Mouse (Mus musculus) heart, embryonic 10.5 days (tissue): ENCODE results near the gene Atp10b. TPM values are rescaled to one million over a fixed set of nuclear protein-coding genes. Genes with fewer than 3 reads are reported as not detected.

Source experiments
- DNase-seq: peaks from one replicate; pipeline ENCODE4 v3.0.0-alpha.2; 2017; ENCODE audit warnings: low spot score
- H3K27ac ChIP-seq: fragments of 300-500 bp; sonication (generic); 2 replicates; pipeline ENCODE4 v1.5.1; 2016; ENCODE audit warnings: mild to moderate bottlenecking
- H3K27me3 ChIP-seq: fragments of 300-500 bp; sonication (generic); 2 replicates; pipeline ENCODE4 v1.6.1; 2016; ENCODE audit warnings: mild to moderate bottlenecking; ENCODE audit not compliant: poor library complexity, insufficient read depth, severe bottlenecking
- H3K36me3 ChIP-seq: fragments of 300-500 bp; sonication (generic); 2 replicates; pipeline ENCODE4 v1.6.1; 2016; ENCODE audit warnings: mild to moderate bottlenecking, moderate library complexity
- H3K4me1 ChIP-seq: fragments of 300-500 bp; sonication (generic); 2 replicates; pipeline ENCODE4 v1.6.1; 2016; ENCODE audit warnings: mild to moderate bottlenecking
- H3K4me3 ChIP-seq: fragments of 300-500 bp; sonication (generic); 2 replicates; pipeline ENCODE4 v1.5.1; 2016; ENCODE audit warnings: mild to moderate bottlenecking, moderate library complexity
- H3K9me3 ChIP-seq: fragments of 300-500 bp; sonication (generic); 2 replicates; pipeline ENCODE4 v1.6.1; 2016; ENCODE audit warnings: mild to moderate bottlenecking, moderate library complexity
- WGBS: fragments of 180-500 bp; shearing (Covaris S2); methylation state at CpG from one replicate; pipeline ENCODE4 v1.1.7; 2016; 5-methylcytosine and 5-hydroxymethylcytosine counted together
- polyA plus RNA-seq: library from polyadenylated mRNA; unstranded; fragments of >200 nt; fragmentation: Nextera tagmentation; extraction: Ambion mirVana; gene quantifications from 2 replicates; pipeline ENCODE4 v1.2.1, GENCODE M21; 2016

The Atp10b gene
- polyA plus RNA-seq, 1 experiment from 2014 or later: 0.04 TPM

DNA sequence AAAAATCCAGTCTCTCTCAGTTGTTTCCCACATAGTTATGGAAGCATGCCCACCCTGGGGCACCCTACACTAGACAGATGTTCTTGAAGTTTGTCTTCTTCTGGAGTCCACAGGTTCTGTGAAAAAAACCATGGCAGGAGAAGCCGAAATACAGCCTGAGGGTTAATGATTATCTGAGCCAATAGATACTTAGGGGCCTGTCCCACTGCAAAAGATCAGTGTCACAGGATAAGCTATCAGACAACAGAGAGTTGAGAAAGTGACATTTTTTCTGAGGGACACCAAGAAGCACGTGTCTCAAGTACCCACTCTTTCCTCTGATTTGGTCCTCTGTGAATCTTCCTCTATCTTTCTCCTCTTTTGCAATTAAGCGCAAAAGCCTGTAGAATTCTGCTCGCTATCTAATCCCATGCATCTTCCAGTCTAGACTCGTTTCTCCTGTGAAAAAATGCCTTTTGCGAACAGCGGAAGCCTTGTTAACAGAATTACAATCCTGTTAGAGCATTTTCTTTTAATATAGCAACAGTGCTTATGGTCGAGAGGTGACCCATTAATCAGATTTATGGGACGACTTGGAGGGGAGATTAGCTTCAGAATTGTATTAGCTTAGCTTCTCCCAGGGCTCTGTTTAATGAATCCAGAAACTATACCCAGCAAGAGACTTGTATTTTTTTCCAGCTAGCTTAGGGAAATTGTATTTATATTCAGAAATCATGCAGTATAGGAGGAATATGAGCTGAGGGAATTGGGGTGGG lies 10.7 kb downstream of the Atp10b start:
- Histone ChIP-seq H3K27me3 (no peaks in the 10 kb centered on the region), H3K4me1 (no peaks in the 10 kb centered on the region), H3K27ac (no peak overlapping the region), H3K36me3 (no peaks in the 10 kb centered on the region), H3K9me3 (no peaks in the 10 kb centered on the region), H3K4me3 (no peak overlapping the region)
- WGBS: 75% methylated on average over 9 of the region's 9 CpGs
- no peak for DNase-seq

DNA sequence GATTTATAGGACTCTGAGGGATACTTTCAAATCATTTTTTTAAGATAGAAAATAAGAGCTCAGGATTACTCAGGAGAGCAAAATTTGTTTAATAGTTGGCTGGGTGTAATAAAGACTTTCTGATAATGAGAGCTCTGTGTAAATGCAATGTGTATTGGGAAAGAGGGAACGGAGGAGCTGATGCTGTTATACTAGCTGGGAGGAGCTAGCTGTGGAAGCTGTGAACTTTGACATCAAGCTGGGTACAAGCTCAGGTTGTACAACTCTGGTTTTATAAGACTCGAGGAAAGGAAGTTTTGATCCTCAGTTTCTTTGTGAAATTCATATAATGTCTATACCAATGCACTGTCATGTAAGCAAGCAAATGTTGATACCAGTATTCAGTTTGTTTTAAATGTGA lies 20.9 kb downstream of the Atp10b start:
- H3K27ac ChIP-seq: no peak overlapping the region
- DNase-seq: no peak
- no peaks in the 10 kb centered on the region for H3K27me3 ChIP-seq
- no peaks in the 10 kb centered on the region for H3K4me1 ChIP-seq
- no peaks in the 10 kb centered on the region for H3K9me3 ChIP-seq
- H3K36me3 ChIP-seq: no peaks in the 10 kb centered on the region
- H3K4me3 ChIP-seq: no peak overlapping the region
- WGBS: 81% methylated on average over 2 of the region's 2 CpGs

DNA sequence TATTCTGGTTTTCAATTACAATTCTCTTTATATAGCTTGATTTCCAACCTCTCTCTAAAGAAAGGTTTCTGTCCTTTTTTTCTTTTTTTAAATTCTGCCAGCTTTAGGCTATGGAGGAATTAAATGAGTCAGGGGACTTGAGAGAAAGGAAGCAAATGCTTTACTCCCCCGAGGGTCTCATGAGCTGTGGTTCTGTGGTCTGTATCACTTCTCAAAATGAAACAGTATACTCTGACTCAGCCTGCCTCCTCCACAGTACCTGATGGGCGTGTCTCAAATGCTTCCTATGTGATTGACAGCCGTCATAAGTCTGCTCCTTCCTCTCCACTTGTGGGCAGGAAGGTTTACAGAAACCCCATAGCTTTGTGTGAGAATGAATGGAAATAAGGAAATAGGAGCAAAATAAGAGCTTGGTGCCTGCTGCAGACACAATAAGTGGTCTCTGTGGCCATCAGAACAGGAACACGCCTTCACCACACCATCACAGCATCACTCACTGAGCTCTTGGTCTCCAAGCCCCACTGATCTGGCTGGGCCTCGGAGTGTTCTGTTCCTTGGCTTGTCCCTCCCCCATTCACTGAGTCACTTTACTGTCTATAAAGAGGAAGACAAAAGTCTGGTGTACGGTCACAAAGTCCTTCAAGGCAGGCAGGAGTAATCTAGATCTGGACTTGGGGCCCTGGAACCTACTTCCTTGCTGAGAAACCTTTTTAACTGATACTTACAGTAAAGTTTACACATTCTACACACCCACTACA lies 24.9 kb downstream of the Atp10b start:
- Histone ChIP-seq H3K27me3 (no peaks in the 10 kb centered on the region), H3K9me3 (no peaks in the 10 kb centered on the region), H3K4me1 (no peaks in the 10 kb centered on the region), H3K4me3 (no peak overlapping the region), H3K36me3 (no peaks in the 10 kb centered on the region), H3K27ac (no peak overlapping the region)
- no peak for DNase-seq
- 68% methylated on average over 6 of the region's 6 CpGs for WGBS

DNA sequence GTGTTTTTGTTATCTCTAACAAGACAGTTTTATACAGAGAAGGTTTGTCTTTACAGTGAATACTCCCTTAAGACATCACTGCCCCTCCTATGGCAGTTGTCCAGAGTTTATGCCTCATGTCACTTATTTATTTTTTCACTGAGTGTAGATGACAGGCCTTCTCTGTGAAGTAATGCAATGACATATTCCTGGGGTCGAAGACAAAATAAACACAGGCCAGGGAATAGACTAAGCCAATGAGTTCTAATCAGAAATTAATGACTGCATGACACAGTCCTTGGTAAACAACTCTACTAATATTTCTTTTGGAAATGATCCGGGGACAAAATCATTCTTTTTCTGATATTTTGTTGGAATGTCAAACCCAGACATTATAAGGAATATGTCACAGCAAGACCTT lies 32.7 kb downstream of the Atp10b start:
- Histone ChIP-seq H3K4me3 (no peak overlapping the region), H3K9me3 (no peaks in the 10 kb centered on the region), H3K27me3 (no peaks in the 10 kb centered on the region), H3K4me1 (no peaks in the 10 kb centered on the region; the same call in 1 of the 2 replicates), H3K36me3 (no peaks in the 10 kb centered on the region), H3K27ac (no peak overlapping the region)
- no peak for DNase-seq
- WGBS: 74% methylated on average over 2 of the region's 2 CpGs

DNA sequence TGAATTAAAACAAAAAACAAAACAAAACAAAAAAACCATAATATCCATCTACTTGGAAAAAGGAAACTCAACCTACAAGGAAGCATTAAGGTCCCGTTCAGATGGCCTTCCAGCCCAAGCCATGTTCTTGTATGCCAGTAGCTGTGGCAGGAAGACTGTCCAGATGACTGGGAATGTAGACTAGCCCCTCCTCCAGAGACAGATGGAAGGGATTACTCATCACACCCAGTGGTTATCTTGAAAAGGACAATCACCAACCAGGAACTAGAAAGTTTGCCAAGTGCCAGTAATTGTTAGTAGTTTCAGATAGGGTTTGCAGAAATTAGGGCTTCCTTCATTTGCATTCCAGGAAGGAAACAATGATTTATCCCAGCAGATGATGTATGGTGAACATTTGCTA lies 33.1 kb downstream of the Atp10b start:
- Histone ChIP-seq H3K9me3 (no peaks in the 10 kb centered on the region), H3K27me3 (no peaks in the 10 kb centered on the region), H3K36me3 (no peaks in the 10 kb centered on the region), H3K4me1 (no peaks in the 10 kb centered on the region; the same call in 1 of the 2 replicates), H3K4me3 (no peak overlapping the region), H3K27ac (no peak overlapping the region)
- DNase-seq: no peak
- WGBS: 47% methylated on average over 1 of the region's 1 CpGs

DNA sequence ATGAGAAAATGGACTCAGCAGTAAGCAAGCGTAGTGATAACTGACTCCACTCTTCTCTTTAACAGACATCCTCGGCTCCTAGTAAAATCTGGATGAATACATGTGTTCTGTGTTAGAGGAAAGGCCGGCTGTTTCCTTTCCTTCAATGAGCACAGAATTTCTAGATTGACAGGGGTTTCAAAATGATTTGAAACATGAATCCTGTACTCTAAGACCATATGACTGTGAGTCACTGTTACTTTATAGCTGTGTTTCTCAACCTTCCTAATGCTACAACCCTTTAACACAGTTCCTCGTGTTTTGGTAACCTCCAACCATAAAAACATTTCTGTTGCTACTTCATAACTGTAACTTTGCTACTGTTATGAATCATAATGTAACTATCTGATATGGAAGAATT lies 33.8 kb downstream of the Atp10b start:
- Histone ChIP-seq H3K27me3 (no peaks in the 10 kb centered on the region), H3K9me3 (no peaks in the 10 kb centered on the region), H3K4me1 (no peaks in the 10 kb centered on the region; the same call in 1 of the 2 replicates), H3K4me3 (no peak overlapping the region), H3K36me3 (no peaks in the 10 kb centered on the region), H3K27ac (no peak overlapping the region)
- no peak for DNase-seq
- WGBS: 73% methylated on average over 4 of the region's 4 CpGs

DNA sequence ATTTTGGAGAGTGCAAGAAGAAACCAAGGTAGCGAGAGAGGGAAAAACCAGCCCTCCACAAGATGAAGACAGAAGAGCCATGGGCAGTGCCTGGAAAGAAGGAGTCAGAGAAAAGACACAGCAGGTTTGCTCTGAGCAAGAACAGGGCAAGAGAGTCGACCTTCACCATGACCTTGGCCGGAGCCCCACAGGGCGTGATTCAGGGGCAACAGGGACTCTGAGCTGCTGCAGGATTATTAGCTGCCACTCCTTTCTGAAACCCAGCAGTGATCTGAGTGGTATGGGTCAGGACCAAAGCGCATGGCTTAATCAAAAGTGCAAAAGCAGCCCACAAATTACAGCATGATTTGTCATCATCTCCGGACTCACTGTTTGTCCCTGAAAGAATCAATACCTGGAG lies 36.6 kb downstream of the Atp10b start:
- Histone ChIP-seq H3K4me1 (no peaks in the 10 kb centered on the region; the same call in 1 of the 2 replicates), H3K9me3 (no peaks in the 10 kb centered on the region), H3K27me3 (no peaks in the 10 kb centered on the region), H3K36me3 (no peaks in the 10 kb centered on the region), H3K4me3 (no peak overlapping the region), H3K27ac (no peak overlapping the region)
- no peak for DNase-seq
- WGBS: 67% methylated on average over 6 of the region's 6 CpGs

DNA sequence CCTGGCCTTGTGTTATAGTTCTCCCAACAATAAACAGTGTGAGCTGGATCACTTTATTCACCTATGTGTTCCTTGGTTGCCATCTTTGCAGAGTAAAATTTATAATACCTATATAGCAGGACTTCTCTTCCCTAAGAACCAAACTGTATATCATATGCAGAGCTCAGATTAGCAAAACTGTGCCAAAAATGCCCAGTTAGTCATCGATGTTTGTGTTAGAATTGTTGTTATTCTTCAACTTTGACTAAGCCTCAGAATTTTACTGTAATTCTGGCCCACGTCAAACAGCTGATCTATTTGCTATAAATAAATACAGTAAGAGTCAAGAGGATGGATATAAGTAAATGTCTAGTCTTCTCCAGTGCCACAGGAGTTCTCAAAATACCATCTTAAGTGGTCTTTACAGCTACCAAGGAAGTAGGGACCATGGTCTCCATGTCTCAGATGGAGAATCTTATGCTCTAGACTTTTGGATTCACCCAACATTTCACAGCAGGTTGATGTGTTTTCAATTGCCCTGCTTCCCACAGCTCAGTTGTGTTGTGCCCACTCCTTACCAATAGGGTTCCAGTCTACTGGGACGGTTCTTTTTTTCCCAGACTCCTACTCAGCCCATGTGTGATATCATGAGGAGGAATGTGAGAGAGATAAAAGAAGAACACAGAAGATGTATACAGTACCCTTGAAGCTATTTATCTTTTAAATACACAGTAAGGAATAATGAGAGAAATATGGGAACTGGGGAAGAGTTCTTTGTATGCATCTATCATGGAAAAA lies 40.3 kb downstream of the Atp10b start:
- WGBS: 82% methylated on average over 3 of the region's 3 CpGs
- Histone ChIP-seq H3K4me1 (no peaks in the 10 kb centered on the region; the same call in 1 of the 2 replicates), H3K9me3 (no peaks in the 10 kb centered on the region), H3K36me3 (no peaks in the 10 kb centered on the region), H3K4me3 (no peak overlapping the region), H3K27ac (no peak overlapping the region), H3K27me3 (no peaks in the 10 kb centered on the region)
- DNase-seq: no peak

DNA sequence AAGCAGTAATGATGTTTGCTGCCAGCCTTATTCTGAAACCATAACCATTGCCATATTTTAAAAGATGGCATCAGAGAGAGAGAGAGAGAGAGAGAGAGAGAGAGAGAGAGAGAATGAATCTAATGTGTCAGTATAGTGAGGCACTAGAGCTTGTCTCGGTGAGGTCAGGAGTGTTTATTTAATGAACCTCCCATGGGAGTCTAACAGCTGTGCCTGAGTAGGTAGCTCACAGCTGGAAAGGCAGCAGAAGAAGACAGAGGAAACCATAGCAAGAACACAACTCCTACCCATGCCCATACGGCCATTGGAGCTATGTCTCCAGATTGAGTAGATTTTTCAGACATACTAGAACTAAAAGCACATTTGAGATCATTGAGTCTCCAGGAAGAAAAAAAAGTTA lies 49.1 kb downstream of the Atp10b start:
- DNase-seq: no peak
- Histone ChIP-seq H3K27ac (no peak overlapping the region), H3K36me3 (no peaks in the 10 kb centered on the region), H3K4me3 (no peak overlapping the region), H3K4me1 (no peaks in the 10 kb centered on the region), H3K27me3 (no peaks in the 10 kb centered on the region), H3K9me3 (no peaks in the 10 kb centered on the region)
- 75% methylated on average over 2 of the region's 2 CpGs for WGBS

DNA sequence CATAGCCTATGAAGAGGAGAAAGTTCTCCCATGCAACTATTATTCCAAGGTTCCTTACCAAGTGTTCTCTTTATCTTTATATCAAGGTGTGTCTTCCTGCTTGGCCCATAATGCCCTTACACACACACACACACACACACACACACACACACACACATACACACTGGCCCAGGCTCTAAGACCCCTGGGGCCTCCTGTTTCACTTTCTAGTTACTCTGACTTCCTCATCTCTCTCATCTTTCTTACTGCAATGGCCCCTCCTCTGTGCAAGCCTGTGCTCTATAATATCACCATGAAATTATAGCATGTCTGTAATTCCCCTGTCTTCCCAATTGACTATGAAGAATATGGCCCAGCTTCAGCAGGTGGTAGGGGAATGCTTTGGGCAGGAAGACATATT lies 49.7 kb downstream of the Atp10b start:
- Histone ChIP-seq H3K9me3 (no peaks in the 10 kb centered on the region), H3K27ac (no peak overlapping the region), H3K4me3 (no peak overlapping the region), H3K4me1 (no peaks in the 10 kb centered on the region), H3K36me3 (no peaks in the 10 kb centered on the region), H3K27me3 (no peaks in the 10 kb centered on the region)
- DNase-seq: no peak

DNA sequence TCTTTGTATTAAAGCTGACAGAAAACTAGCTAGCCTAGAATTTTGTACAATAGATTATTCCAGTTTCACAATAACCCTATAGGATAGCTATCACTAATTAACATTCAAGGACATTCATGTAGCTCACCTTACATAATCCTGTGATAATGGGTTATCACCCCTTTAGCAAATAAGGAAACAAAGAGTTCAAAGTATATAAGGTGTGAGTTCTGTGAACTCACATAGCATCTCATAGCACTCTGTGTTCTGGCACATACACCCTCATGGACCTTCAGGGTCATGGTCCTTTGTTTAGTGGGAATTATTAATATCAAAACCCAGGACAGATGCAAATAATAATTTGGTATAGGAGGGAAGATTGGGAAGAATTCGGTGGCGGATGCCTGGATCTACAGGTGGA lies 50.4 kb downstream of the Atp10b start:
- Histone ChIP-seq H3K4me3 (no peak overlapping the region), H3K36me3 (no peaks in the 10 kb centered on the region), H3K9me3 (no peaks in the 10 kb centered on the region), H3K27me3 (no peaks in the 10 kb centered on the region), H3K4me1 (no peaks in the 10 kb centered on the region), H3K27ac (no peak overlapping the region)
- WGBS: 76% methylated on average over 2 of the region's 2 CpGs
- no peak for DNase-seq

DNA sequence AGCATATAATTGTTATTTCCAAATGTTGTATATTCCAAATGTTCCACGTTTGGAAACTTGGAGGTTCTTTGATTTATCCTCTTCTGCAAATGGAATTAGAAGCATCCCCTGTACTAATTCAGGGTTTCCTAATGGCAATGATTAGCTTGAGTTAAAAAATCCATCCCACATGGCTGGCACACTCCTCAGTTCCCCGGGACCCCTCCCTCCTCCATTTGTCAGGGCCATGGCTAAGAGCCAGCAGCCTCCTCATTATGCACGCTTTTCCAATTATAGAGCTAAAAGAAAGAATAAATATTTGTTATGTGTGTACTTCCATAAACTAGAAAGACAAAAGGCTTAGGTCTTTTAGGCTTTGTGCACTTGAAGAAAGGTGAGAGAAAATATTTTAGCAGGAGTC lies 53.9 kb downstream of the Atp10b start:
- WGBS: 82% methylated on average over 3 of the region's 3 CpGs
- H3K27ac ChIP-seq: no peak overlapping the region
- H3K4me3 ChIP-seq: no peak overlapping the region
- H3K27me3 ChIP-seq: no peaks in the 10 kb centered on the region
- H3K4me1 ChIP-seq: no peaks in the 10 kb centered on the region
- H3K9me3 ChIP-seq: no peaks in the 10 kb centered on the region
- DNase-seq: no peak
- H3K36me3 ChIP-seq: no peaks in the 10 kb centered on the region

DNA sequence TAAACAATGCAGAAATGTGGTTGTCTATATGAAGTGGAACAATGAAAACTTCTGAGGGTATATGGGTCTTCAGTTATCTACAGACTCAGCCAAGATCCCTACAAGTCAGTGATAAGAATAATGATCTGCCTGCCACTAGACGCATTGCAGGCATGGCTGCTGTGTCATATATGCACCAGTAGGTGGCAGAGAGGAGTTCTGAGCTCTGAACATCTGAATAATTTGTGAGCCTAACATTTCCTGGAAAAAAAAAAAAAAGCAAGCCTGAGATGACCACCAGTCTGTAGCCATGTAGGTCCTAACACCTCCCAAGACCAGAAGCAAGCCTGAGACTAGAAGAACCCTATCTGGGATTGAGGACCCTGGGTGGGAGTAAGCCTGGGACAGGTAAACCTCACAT lies 63.5 kb downstream of the Atp10b start:
- Histone ChIP-seq H3K27ac (no peak overlapping the region), H3K36me3 (no peaks in the 10 kb centered on the region), H3K4me1 (no peaks in the 10 kb centered on the region), H3K27me3 (no peaks in the 10 kb centered on the region), H3K9me3 (no peaks in the 10 kb centered on the region), H3K4me3 (no peak overlapping the region)
- 8% methylated on average over 1 of the region's 1 CpGs for WGBS
- DNase-seq: no peak
